12 mouse cellular contexts compared by ENCODE assay signal in the genomic region with DNA sequence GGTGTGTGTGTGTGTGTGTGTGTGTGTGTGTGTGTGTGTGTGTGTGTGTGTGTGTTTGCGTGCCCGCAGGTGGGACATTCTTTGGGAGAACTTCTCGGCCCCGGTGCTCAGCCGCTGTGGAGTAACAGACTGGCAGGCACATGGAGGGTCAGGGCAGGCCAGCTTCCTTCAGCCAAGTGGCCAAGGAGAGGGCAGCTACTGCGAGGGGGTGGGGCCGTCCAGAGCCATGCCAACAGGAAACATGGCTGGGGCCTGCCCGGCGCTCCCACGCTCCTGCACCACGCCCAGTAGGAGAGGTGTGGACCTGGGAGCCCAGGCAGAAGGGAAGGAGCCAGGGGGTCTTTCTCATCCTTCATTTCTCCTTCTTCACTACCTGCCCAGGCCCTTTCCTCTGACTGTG. TPM values are rescaled to one million over a fixed set of nuclear protein-coding genes. Genes with fewer than 3 reads are reported as not detected.
DNase-seq lines count a peak whose midpoint lies in the region; TF ChIP-seq lines count a peak whose summit lies in the region.
"Had no signal": no experiment of that assay in that cellular context is flagged by ENCODE, and none has a peak within 500 bp of the region (broad histone marks: within the 10 kb centered on the region; RNA-seq: fewer than 3 reads in every experiment).

No protein-coding gene starts in this region.

- no peak overlapping the region; the same call in 1 of the 2 replicates for H3K27ac ChIP-seq in layer of hippocampus, adult 2 months
- H3K27ac ChIP-seq: limb, embryonic 12.5 days had no signal

- no peak for TF ChIP-seq CTCF in layer of hippocampus, adult 2 months (conservative IDR thresholded peaks at IDR 0.05)

- no peak overlapping the region for H3K4me3 ChIP-seq in layer of hippocampus, adult 2 months
- H3K4me3 ChIP-seq: limb, embryonic 12.5 days had no signal

- DNase-seq in adrenal gland, postnatal 14 days = peak; percentile 27
- no peak for DNase-seq in adrenal gland, adult 2 months
- peak; percentile 48 for DNase-seq in thymus, postnatal 25 days
- DNase-seq in thymus, postnatal 10 days (ENCODE audit: low spot score in 2 of 2) = no peak
- DNase-seq in lung, postnatal 10 days = peak; percentile 77
- DNase-seq in thymus, postnatal 4 days = peak; percentile 61
- no peak for DNase-seq in layer of hippocampus, adult 2 months (ENCODE audit: low spot score in 2 of 2)
- no peak for DNase-seq in right cerebral cortex, postnatal 10 days (ENCODE audit: low spot score in 2 of 2)
- DNase-seq: B cell, adult 2 months had no signal

RNA-seq across cellular contexts. Expression of gene Kcnn4, which starts 2.2 kb away (rescaled TPM):
- total RNA-seq in adrenal gland, postnatal 14 days (2021) = 4.9 and 7.3 TPM in 2 replicates
- under 1 TPM; 0.37 to 0.97 TPM for total RNA-seq in adrenal gland, adult 2 months (2021)
- polyA plus RNA-seq in adrenal gland, adult 2 months (2012; rRNA removed) = 2.1 and 3.0 TPM in 2 replicates
- under 1 TPM; 0.64 to 0.67 TPM for total RNA-seq in layer of hippocampus, adult 2 months (2021)

RNA-seq across cellular contexts. Expression of gene Lypd5, which starts 23.3 kb away (rescaled TPM):
- not detected in 2 replicates for total RNA-seq in adrenal gland, postnatal 14 days (2021)
- total RNA-seq in adrenal gland, adult 2 months (2021) = not detected
- not detected in 2 replicates for polyA plus RNA-seq in adrenal gland, adult 2 months (2012; rRNA removed)
- total RNA-seq in layer of hippocampus, adult 2 months (2021) = not detected
- total RNA-seq: hematopoietic stem cell, adult 5-6 weeks had no signal
- polyA plus RNA-seq: limb, embryonic 12.5 days had no signal

RNA-seq across cellular contexts. Expression of gene Smg9, which starts 27.1 kb away (rescaled TPM):
- 17.3 and 26.7 TPM in 2 replicates for total RNA-seq in adrenal gland, postnatal 14 days (2021)
- 10 to 100 TPM; 19.7 to 20.2 TPM for total RNA-seq in adrenal gland, adult 2 months (2021)
- 45.8 and 46.0 TPM in 2 replicates for polyA plus RNA-seq in adrenal gland, adult 2 months (2012; rRNA removed)
- total RNA-seq in layer of hippocampus, adult 2 months (2021) = 10 to 100 TPM; 34.6 to 43.6 TPM

RNA-seq across cellular contexts. Expression of gene Tescl, which starts 38.6 kb away (rescaled TPM):
- total RNA-seq in adrenal gland, postnatal 14 days (2021) = not detected in 2 replicates
- 1 to 10 TPM in 1 of 2 experiments, under 1 TPM in 1; 0.58 to 1.2 TPM for total RNA-seq in adrenal gland, adult 2 months (2021)
- polyA plus RNA-seq in adrenal gland, adult 2 months (2012; rRNA removed) = 1.2 and 1.8 TPM in 2 replicates
- not detected for total RNA-seq in layer of hippocampus, adult 2 months (2021)
- total RNA-seq: hematopoietic stem cell, adult 5-6 weeks had no signal
- polyA plus RNA-seq: embryonic facial prominence, embryonic 14.5 days had no signal

RNA-seq across cellular contexts. Expression of gene Zfp94, which starts 55.8 kb away (rescaled TPM):
- total RNA-seq in adrenal gland, postnatal 14 days (2021) = 3.8 and 5.4 TPM in 2 replicates
- total RNA-seq in adrenal gland, adult 2 months (2021) = 1 to 10 TPM; 3.1 to 5.5 TPM
- 4.3 and 4.6 TPM in 2 replicates for polyA plus RNA-seq in adrenal gland, adult 2 months (2012; rRNA removed)
- total RNA-seq in layer of hippocampus, adult 2 months (2021) = 10 to 100 TPM; 16.6 to 17.5 TPM

Comparison
In these comparisons a context has a peak if more than half of its experiments do, and no peak if none do; other contexts are left out.
1. DNase-seq: peak in adrenal gland, postnatal 14 days (single experiment), thymus, postnatal 25 days (single experiment), lung, postnatal 10 days (single experiment) and thymus, postnatal 4 days (single experiment); none in adrenal gland, adult 2 months (single experiment), thymus, postnatal 10 days (0 of 2), layer of hippocampus, adult 2 months (0 of 2) and right cerebral cortex, postnatal 10 days (0 of 2).